Mouse (Mus musculus): ENCODE measurements around the gene AI854703.

AI854703 gene

DNA sequence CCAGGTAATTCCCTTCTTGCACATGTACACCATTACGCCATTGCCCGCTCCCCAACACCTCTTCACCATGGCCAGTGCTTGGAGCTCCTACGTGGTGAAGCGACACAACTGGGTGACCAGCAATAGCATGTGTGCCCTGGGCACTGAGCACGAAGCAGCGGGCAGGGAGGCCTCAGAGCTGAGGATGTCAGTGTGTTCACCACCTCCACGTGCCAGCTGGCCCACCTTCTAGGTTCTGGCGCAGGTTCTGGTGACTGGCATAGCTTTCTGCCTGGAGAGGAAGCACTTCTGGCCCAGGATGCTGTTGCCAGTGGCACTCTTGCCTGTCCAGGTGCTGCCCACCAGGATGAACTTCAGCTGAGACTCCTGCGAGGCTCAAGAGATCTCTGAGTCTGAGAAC is 38.9 kb downstream of the AI854703 start:
- DNase-seq = no peak

DNA sequence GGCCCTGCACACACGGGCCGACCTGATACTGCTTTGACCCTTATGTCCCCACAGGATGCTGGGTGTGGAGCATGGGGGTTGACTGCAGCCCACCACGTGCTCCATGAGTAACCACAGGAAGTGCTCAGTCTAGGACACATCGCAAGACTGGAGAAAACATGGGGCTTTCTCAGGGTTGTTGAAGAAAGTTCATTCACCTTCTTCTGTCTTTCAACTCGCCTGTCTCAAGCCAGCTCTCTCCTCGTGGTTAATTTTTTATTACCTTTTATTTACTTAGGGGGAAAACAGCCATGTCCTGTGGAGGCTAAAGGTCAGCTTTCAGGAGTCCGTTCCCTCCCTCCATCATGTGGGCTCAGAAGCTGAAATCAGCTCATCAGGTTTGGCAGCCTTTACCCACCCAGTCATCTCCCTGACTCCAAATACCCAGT is 39.6 kb downstream of the AI854703 start:
- peak in 1 of 2 experiments; percentile 32 for DNase-seq

- no peak for DNase-seq
Measured at GRCm38 (mm10) chr6:48668022-48668421, 41.5 kb downstream of the AI854703 start.

DNA sequence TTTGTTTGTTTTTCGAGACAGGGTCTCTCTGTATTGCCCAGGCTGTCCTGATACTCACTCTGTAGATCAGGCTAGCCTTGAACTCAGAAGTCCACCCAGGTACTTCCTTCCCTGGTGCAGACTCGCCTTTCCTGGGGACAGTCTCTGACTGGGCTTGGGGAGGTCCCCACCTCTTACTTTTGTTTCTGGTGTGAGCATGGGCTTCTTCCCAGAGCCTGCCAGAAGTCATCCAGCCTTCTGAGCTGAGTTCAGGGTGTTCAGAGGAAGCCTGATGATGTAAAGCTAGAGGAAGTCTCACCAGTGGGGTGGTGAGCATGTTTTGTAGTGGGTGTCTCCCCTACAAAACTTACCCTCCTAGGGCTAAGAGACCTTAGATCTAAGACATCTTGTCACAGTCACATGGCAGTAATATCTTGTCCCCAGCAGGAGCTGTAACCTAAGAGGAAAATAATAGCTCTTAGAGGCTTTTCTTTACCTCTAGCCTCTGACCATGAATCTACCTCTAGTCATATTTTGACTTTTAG is 42.9 kb downstream of the AI854703 start:
- no peak for DNase-seq

- DNase-seq = peak; percentile 30 to 43
Measured at GRCm38 (mm10) chr6:48674291-48675058, 47.9 kb downstream of the AI854703 start.

GRCm38 (mm10) chr6:48675400-48675930 is 48.9 kb downstream of the AI854703 start:
- no peak for DNase-seq

- peak; percentile 87 to 89 for DNase-seq
Measured at GRCm38 (mm10) chr6:48675931-48676859, 49.6 kb downstream of the AI854703 start, which contains the start of gene Gimap9. Gimap9 (plus strand) TSS chr6:48676129.

GRCm38 (mm10) chr6:48676860-48677415 is 50.4 kb downstream of the AI854703 start:
- DNase-seq = no peak

- DNase-seq = peak in 1 of 2 experiments; percentile 35
Measured at GRCm38 (mm10) chr6:48677492-48678345, 51.2 kb downstream of the AI854703 start.

DNA sequence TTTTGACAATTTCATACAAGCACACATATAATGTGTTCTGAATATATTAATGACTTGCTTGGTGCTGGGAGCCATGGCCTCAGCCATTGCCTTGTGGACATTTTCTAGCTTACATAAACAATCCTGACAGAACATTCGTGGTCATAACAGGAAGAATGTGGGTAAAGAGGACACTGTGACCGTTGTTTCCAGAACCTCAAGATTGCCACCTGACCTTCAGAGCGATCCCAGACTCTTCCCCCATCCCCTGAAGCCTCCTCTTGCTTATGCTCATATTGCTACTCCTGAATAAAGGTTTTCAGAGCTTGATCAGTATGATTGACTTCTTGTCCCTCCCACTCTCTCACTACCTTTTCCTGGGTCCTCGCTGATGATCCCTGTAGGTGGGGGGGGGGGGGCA is 51.8 kb downstream of the AI854703 start:
- no peak for DNase-seq

- no peak for DNase-seq
Measured at GRCm38 (mm10) chr6:48679701-48680100, 53.1 kb downstream of the AI854703 start.

DNA sequence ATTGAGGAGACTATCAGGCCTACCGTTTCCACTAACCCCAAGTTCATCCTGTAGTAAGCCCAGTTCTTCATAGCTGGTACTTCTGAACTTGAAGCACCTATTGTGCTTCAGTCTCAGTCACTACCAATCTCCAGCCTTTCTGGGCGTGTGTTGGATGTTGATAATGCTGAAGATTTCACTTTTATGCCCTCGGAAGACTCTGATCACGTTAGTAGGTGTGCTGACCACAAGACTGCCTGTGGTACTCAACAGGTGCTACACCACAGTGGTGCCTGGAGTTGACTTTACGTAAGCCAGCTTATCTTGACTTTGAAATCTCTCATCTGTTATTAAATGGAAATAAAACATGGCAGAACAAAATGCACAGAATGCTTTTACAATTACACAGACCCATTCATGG is 53.9 kb downstream of the AI854703 start:
- DNase-seq = no peak

GRCm38 (mm10) chr6:48681472-48682090 is 55.0 kb downstream of the AI854703 start:
- no peak for DNase-seq

DNA sequence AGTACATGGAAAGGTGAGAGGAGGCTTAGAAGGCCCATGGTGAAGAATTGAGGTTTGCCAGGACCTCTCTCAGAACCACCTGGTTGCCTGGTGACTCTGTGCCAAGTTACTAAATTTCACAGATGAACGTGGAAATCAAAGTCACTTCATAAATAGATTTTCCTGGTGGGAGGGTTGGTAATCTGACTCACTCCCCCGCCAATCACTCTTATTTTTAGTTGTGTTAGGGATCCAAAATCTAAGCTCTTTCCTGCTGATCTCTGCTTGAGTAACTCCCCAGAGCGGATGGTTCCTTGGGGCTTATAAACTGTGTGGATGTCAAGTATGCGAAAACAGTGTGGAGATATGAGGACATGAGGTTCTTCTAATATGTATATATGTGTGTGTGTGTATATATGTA is 55.7 kb downstream of the AI854703 start:
- DNase-seq = no peak
